Mouse (Mus musculus) hindbrain, embryonic 11.5 days (tissue): ENCODE measurements around the gene Faf1. TPM values are rescaled to one million over a fixed set of nuclear protein-coding genes. Genes with fewer than 3 reads are reported as not detected.

Source experiments
- ATAC-seq: fragments of 200-750 bp; cut with Nextera tagmentation; 2 replicates; pipeline ENCODE4 v1.8.0; 2017; ENCODE audit warnings: mild to moderate bottlenecking, moderate TSS enrichment, moderate library complexity; ENCODE audit not compliant: low FRiP score
- DNase-seq: peaks from one replicate; pipeline ENCODE4 v3.0.0-alpha.2; 2015; ENCODE audit warnings: low spot score
- H3K27ac ChIP-seq: fragments of 300-500 bp; sonication (generic); 2 replicates; pipeline ENCODE4 v1.5.1; 2014; ENCODE audit warnings: mild to moderate bottlenecking, low read depth, low read length
- H3K27me3 ChIP-seq: fragments of 300-500 bp; sonication (generic); 2 replicates; pipeline ENCODE4 v1.6.1; 2014; ENCODE audit warnings: mild to moderate bottlenecking, low read length, moderate library complexity, mixed read lengths; ENCODE audit not compliant: control insufficient read depth, insufficient read depth
- H3K36me3 ChIP-seq: fragments of 300-500 bp; sonication (generic); 2 replicates; pipeline ENCODE4 v1.6.1; 2014; ENCODE audit warnings: mild to moderate bottlenecking, low read length, moderate library complexity, mixed read lengths; ENCODE audit not compliant: control insufficient read depth, insufficient read depth
- H3K4me1 ChIP-seq: fragments of 300-500 bp; sonication (generic); replicated peaks from 2 replicates; pipeline ENCODE4 v1.6.1; 2014; ENCODE audit warnings: low read length, mixed read lengths; ENCODE audit not compliant: control insufficient read depth, insufficient read depth
- H3K4me2 ChIP-seq: fragments of 300-500 bp; sonication (generic); replicated peaks from 2 replicates; pipeline ENCODE4 v1.6.1; 2014; ENCODE audit warnings: mild to moderate bottlenecking, low read depth, low read length
- H3K4me3 ChIP-seq: fragments of 300-500 bp; sonication (generic); 2 replicates; pipeline ENCODE4 v1.5.1; 2014; ENCODE audit warnings: low read depth, low read length
- H3K9ac ChIP-seq: fragments of 300-500 bp; sonication (generic); 2 replicates; pipeline ENCODE4 v1.6.1; 2014; ENCODE audit warnings: low read depth, low read length
- H3K9me3 ChIP-seq: fragments of 300-500 bp; sonication (generic); 2 replicates; pipeline ENCODE4 v1.6.1; 2016; ENCODE audit warnings: low read length; ENCODE audit not compliant: control insufficient read depth
- WGBS: fragments of 180-500 bp; shearing (Covaris S2); extraction: QIAGEN DNeasy Blood & Tissue Kit; methylation state at CpG from one replicate; pipeline ENCODE4 v1.1.7; 2014; 5-methylcytosine and 5-hydroxymethylcytosine counted together
- polyA plus RNA-seq: library from polyadenylated mRNA; unstranded; fragments of >200 nt; fragmentation: Nextera tagmentation; extraction: Ambion mirVana; gene quantifications from 2 replicates; pipeline ENCODE4 v1.2.1, GENCODE M21; 2014

The Faf1 gene
- polyA plus RNA-seq, 1 experiment from 2014 or later: 41.5 TPM

DNA sequence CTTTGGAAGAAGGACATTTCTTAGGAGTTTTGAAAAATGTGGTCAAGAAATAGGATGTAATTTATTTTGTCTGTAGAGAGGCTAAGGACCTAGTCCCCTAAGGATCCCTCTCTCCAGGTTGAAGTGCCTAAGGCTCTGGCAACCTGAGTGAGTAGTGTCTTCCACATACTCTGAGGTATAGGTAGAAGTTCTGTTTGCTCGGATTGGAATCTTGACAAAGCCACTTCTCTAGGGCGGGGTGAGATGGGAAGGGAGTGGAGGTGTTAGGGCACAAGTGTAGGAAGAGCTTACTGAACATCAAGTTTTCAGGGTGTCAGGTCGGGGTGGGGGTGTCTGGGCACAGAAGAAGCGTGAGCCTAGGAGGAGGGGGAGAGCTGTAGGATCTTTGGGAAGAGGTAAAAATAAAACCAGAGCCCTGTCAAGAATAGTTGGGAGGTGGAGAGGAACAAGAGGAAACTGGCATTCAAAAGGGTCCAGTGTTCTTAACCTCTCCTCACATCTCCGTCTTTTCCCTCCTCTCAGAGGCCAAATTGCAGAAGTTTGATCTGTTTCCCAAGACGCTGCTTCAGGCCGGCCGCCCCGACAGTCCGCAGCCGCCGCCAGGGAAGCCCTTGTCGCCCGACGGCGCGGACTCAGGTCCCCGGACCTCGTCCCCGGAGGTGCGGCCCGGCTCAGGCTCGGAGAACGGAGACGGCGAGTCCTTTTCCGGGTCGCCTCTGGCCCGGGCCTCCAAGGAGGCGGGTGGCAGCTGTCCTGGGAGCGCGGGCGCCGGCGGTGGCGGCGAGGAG is 304.9 kb downstream of the Faf1 start:
- Histone ChIP-seq H3K36me3 (no peaks in the 10 kb centered on the region), H3K9ac (no peak overlapping the region), H3K9me3 (no peaks in the 10 kb centered on the region), H3K4me3 (no peak overlapping the region), H3K27me3 (peaks cover 98% of the 10 kb centered on the region), H3K27ac (no peak overlapping the region), H3K4me1 (peaks cover 24% of the 10 kb centered on the region), H3K4me2 (peak overlapping the region; percentile 37; the same call in 1 of the 2 replicates)
- no peak for ATAC-seq
- WGBS: under 1% methylated on average over 33 of the region's 37 CpGs
- peak; percentile 54 for DNase-seq

DNA sequence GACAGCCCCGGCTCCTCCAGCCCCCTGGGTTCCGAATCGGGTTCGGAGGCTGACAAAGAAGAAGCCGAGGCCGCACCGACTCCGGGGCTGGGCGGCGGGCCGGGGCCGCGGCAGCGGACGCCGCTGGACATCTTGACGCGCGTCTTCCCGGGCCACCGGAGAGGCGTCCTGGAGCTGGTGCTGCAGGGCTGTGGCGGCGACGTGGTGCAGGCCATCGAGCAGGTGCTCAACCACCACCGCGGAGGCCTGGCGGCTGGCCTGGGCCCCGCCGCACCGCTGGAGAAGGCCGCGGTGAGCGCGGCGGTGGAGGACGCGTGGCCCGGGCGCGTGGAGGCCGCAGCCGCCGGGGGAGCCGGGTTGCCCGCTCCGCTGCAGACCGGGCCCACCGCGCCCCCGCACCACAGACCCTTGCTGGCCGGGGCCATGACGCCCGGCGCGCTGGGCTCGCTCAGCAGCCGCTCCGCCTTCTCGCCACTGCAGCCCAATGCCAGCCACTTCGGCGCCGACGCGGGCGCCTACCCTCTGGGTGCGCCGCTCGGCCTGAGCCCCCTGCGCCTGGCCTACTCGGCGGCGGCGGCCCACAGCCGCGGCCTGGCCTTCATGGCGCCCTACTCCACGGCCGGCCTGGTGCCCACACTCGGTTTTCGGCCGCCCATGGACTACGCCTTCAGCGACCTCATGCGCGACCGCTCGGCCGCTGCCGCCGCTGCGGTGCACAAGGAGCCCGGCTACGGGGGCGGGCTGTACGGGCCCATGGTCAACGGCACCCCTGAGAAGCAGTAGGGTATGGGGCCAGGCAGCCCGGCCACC is 305.7 kb downstream of the Faf1 start:
- H3K4me2 ChIP-seq: peak overlapping the region; percentile 37
- DNase-seq (peak; percentile 67), ATAC-seq (no peak)
- H3K9me3 ChIP-seq: no peaks in the 10 kb centered on the region
- no peak overlapping the region for H3K27ac ChIP-seq
- peak overlapping the region; percentile 22 for H3K4me3 ChIP-seq
- no peak overlapping the region for H3K9ac ChIP-seq
- peaks cover 98% of the 10 kb centered on the region for H3K27me3 ChIP-seq
- peaks cover 24% of the 10 kb centered on the region for H3K4me1 ChIP-seq
- no peaks in the 10 kb centered on the region for H3K36me3 ChIP-seq
- under 1% methylated on average over 62 of the region's 99 CpGs for WGBS

DNA sequence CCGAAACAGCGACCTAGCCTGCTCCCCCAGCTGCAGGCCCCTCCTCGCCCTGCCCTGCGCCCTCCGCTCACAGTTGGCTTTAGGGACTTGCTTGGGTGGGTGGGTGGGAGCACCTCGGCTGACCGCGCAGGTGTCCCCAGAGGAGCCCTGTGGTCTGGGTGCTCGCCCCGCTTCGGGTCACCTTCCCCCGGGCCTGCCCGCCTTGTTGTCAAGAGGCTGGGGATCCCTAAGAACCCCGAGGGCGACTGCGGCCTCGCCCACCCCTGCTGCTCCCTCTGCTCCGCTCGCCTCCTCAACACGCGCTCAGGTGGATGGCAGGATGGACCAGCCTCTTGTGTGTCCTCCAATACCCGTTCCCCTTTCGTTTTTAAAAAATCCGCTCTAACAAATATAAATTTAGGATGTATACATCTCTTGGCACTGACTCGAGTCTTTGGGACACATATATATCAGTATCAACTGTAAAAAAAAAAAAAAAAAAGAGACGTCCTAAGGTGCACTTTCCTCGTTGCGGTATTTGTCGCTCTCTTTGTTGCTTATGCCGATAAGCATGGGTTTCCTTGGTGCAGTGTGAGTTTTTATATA is 306.4 kb downstream of the Faf1 start:
- H3K4me1 ChIP-seq: peaks cover 19% of the 10 kb centered on the region
- H3K9ac ChIP-seq: no peak overlapping the region
- H3K4me3 ChIP-seq: no peak overlapping the region
- no peaks in the 10 kb centered on the region for H3K9me3 ChIP-seq
- H3K27me3 ChIP-seq: peaks cover 98% of the 10 kb centered on the region
- H3K36me3 ChIP-seq: no peaks in the 10 kb centered on the region
- no peak for ATAC-seq
- DNase-seq: peak; percentile 53
- no peak overlapping the region for H3K27ac ChIP-seq
- WGBS: 2% methylated on average over 29 of the region's 30 CpGs
- 0 out of 2 replicates have a peak overlapping the region, but pooled peaks have one; percentile 37 for H3K4me2 ChIP-seq

DNA sequence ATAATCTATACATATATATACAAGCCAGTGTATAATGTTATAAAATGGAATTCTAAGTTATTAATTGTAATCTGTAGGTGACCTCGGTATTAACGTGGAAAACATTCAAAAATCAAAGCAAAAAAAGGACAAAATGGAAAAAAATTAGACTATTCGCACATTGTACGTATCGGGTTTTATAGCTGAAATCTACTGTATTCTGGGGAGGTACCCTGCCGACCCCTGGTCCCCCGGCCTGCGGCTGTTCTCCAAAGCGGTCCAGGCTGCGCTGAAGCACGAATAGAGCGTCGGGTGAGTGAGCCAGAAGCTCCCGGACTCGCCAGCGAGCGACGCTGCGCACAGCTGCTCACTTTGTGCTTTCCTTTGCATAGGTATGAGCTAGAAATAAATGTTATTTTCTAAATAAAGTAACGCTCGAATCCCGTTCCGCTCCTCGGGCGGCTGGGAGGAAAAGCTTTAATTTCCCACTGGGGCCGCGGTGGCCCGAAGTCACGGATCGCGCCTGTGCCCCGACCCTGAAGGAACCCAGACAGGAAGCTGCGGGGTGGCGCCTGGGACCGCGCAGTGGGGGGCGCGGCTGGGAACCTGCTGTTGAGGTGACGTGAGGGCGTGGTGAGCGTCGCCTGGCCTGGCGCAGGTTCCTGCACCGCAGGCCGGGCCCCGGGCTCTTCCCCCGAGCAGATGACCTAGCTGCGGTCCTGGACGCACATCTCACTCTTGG is 307.1 kb downstream of the Faf1 start:
- H3K4me3 ChIP-seq: no peak overlapping the region
- H3K36me3 ChIP-seq: no peaks in the 10 kb centered on the region
- ATAC-seq (no peak), DNase-seq (peak; percentile 65)
- H3K9me3 ChIP-seq: no peaks in the 10 kb centered on the region
- WGBS: under 1% methylated on average over 49 of the region's 49 CpGs
- peaks cover 96% of the 10 kb centered on the region for H3K27me3 ChIP-seq
- no peak overlapping the region for H3K27ac ChIP-seq
- H3K4me1 ChIP-seq: peaks cover 14% of the 10 kb centered on the region
- H3K9ac ChIP-seq: no peak overlapping the region
- H3K4me2 ChIP-seq: no peak overlapping the region

DNA sequence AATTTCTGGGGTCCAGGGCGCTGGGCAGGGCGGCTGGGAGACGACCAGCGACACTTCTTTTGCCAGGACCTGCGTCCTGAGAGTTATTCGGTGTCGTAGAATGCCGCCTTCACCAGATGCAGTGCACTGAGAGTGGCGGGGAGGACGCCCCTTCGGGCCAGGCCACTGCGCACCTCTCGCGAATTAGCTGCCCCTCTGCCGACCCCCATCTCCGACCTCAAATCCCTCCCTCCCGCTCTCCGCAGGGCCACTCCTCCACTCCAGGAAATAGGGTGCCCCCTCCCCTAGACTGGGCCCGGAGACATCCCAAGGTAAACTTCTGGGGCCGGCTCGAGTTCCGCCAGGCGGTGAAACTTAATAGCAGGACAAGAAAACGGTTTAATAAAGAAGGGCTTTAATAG is 307.6 kb downstream of the Faf1 start:
- under 1% methylated on average over 24 of the region's 24 CpGs for WGBS
- peaks cover 12% of the 10 kb centered on the region for H3K4me1 ChIP-seq
- peak; percentile 60 for DNase-seq
- no peaks in the 10 kb centered on the region for H3K36me3 ChIP-seq
- no peak overlapping the region for H3K4me3 ChIP-seq
- no peaks in the 10 kb centered on the region for H3K9me3 ChIP-seq
- no peak overlapping the region for H3K9ac ChIP-seq
- H3K27me3 ChIP-seq: peaks cover 96% of the 10 kb centered on the region
- H3K4me2 ChIP-seq: no peak overlapping the region
- H3K27ac ChIP-seq: no peak overlapping the region
- ATAC-seq: no peak

DNA sequence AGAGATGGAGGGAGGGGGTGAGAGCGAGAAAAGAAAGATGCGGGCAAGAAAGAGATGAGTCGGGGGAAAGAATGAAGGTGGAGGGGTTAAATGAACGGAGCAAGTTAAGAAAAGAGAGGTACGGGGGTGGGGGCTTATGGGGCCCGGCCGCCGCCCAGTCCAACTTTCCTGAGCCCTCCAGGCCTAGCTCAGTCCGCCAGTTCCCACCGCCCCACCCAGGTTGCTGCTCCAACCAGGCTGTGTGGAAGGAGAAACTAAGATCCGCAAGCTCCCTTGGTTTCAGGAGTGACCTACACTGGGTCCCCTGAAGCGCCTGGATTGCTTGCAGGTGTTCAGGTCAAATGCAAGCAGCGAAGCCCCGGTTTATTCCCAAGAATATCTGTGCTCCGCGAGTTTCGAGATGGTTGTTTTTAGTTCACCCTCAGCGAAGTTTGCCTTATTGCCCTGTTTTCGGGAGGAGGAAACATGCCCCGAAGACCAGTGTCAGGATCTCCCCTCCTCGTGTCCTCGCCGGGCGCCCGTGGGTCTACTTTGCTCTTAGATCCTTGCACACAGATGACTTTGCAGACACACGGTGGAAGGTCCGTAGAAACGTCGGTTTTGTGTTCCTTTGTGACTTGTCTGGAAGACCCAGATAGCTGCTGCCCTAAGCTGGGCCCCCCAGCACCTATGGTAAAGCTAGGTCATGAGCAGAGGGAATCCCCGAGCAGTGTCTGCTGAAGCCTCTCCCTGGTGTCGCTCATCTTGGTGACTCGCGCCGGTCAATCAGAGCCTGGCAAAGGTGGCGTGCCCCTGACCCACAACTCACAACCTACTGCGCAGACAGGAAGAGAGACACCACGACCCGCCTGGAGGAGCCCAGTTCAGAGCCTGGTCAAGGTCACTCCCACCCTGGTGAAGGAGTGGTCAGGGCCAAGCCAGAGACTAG is 308.4 kb downstream of the Faf1 start:
- 1% methylated on average over 38 of the region's 38 CpGs for WGBS
- no peak overlapping the region for H3K4me3 ChIP-seq
- DNase-seq (peak; percentile 64), ATAC-seq (no peak)
- H3K36me3 ChIP-seq: no peaks in the 10 kb centered on the region
- H3K27me3 ChIP-seq: peaks cover 96% of the 10 kb centered on the region
- no peak overlapping the region for H3K4me2 ChIP-seq
- no peak overlapping the region for H3K9ac ChIP-seq
- peaks cover 12% of the 10 kb centered on the region for H3K4me1 ChIP-seq
- H3K27ac ChIP-seq: no peak overlapping the region
- H3K9me3 ChIP-seq: no peaks in the 10 kb centered on the region

DNA sequence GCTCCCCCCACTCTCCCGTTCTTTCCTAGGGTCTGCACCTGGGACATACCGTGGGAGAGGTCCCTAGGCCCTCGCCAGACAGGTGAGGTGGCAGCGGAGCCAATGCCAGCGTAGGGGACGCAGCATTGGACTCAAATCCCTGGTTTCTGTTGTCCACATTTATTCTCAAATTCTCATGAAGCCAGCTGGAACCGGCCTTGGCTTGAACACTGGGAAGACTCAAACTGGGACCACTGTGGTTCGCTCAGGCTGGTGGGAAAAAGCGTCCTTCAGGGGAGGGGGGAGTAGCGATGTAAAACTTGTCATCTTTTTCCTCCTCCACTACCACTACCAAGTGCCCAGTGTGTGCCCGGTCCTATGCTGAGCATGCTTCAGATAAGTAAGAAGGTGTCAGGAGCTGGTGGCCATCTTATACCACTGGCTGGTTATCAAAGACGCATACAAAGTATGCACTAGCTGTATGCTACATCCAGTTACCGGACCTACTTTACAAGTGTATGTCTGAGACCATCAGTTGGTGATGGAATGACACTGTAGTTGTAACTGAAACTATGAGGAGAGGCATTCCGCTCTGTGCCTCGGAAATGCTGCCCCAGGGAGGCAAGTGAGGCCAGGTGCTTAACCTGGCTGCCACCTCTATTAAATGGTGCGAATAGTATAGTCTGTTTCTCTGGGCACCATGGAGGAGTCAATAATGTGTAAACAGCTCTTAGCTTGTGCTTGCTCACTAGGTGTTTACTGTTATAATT is 309.2 kb downstream of the Faf1 start:
- 4% methylated on average over 16 of the region's 16 CpGs for WGBS
- Histone ChIP-seq H3K4me1 (peaks cover 9% of the 10 kb centered on the region), H3K9ac (no peak overlapping the region), H3K9me3 (no peaks in the 10 kb centered on the region), H3K4me3 (no peak overlapping the region), H3K36me3 (no peaks in the 10 kb centered on the region), H3K4me2 (no peak overlapping the region), H3K27ac (no peak overlapping the region), H3K27me3 (peaks cover 94% of the 10 kb centered on the region)
- peak; percentile 48 for DNase-seq
- no peak for ATAC-seq
